Mouse (Mus musculus) lung, postnatal 14 days (tissue): ENCODE measurements at regions not wholly inside any gene's neighbourhood (a gene's known extent, or its start where the extent isn't known, plus 50 kb on each side); places are given as distances from the start of the nearest gene placed in this dataset.

ENCODE experiments used
- DNase-seq: peaks from one replicate; pipeline ENCODE4 v3.0.0; 2021

- DNase-seq, result no peak
Observed at GRCm38 (mm10) chr1:184358226-184358568, 324.1 kb upstream of the 1700056E22Rik start.

- no peak for DNase-seq
Observed at GRCm38 (mm10) chr1:184357474-184358225, 323.5 kb upstream of the 1700056E22Rik start.

GRCm38 (mm10) chr1:184353832-184354449, 319.8 kb upstream of the 1700056E22Rik start:
- DNase-seq, result no peak

- DNase-seq, result no peak
Observed at GRCm38 (mm10) chr1:184351760-184352159, 317.7 kb upstream of the 1700056E22Rik start.

GRCm38 (mm10) chr1:184344829-184345228, 310.7 kb upstream of the 1700056E22Rik start:
- no peak for DNase-seq

- DNase-seq, result no peak
Observed at GRCm38 (mm10) chr1:184335952-184336351, 301.9 kb upstream of the 1700056E22Rik start.

GRCm38 (mm10) chr1:184335281-184335680, 301.2 kb upstream of the 1700056E22Rik start:
- no peak for DNase-seq

- no peak for DNase-seq
Observed at GRCm38 (mm10) chr1:184334818-184335217, 300.7 kb upstream of the 1700056E22Rik start.

- no peak for DNase-seq
Observed at GRCm38 (mm10) chr1:184333086-184333485, 299.0 kb upstream of the 1700056E22Rik start.

GRCm38 (mm10) chr1:184330516-184331350, 296.6 kb upstream of the 1700056E22Rik start:
- DNase-seq, result peak; percentile 15

- DNase-seq, result no peak
Observed at GRCm38 (mm10) chr1:184326191-184326590, 292.1 kb upstream of the 1700056E22Rik start.

GRCm38 (mm10) chr1:184324234-184324633, 290.1 kb upstream of the 1700056E22Rik start:
- DNase-seq, result no peak

GRCm38 (mm10) chr1:184320521-184321177, 286.5 kb upstream of the 1700056E22Rik start:
- no peak for DNase-seq

GRCm38 (mm10) chr1:184310185-184310815, 276.2 kb upstream of the 1700056E22Rik start:
- DNase-seq, result no peak

- DNase-seq, result no peak
Observed at GRCm38 (mm10) chr1:184304813-184305212, 270.7 kb upstream of the 1700056E22Rik start.

- DNase-seq, result no peak
Observed at GRCm38 (mm10) chr1:184304204-184304603, 270.1 kb upstream of the 1700056E22Rik start.

- DNase-seq, result no peak
Observed at GRCm38 (mm10) chr1:184298701-184299100, 264.6 kb upstream of the 1700056E22Rik start.

GRCm38 (mm10) chr1:184297001-184297740, 263.1 kb upstream of the 1700056E22Rik start:
- no peak for DNase-seq

- no peak for DNase-seq
Observed at GRCm38 (mm10) chr1:184291129-184291528, 257.0 kb upstream of the 1700056E22Rik start.

- DNase-seq, result peak; percentile 89
Observed at GRCm38 (mm10) chr1:184289733-184290416, 255.8 kb upstream of the 1700056E22Rik start.

- peak; percentile 20 for DNase-seq
Observed at GRCm38 (mm10) chr1:184281768-184282167, 247.7 kb upstream of the 1700056E22Rik start.
